Mouse (Mus musculus) T-helper 1 cell (primary cell): ENCODE data around the gene Fxyd1.

Experiments
- in situ Hi-C: fragments of 300-600 bp; cut with MboI, MseI; formaldehyde crosslinking; loops from one replicate; pipeline ENCODE4 v1.15.1; 2025; ENCODE audit warnings: high pct_unique_total_duplicates

The Fxyd1 gene

DNA sequence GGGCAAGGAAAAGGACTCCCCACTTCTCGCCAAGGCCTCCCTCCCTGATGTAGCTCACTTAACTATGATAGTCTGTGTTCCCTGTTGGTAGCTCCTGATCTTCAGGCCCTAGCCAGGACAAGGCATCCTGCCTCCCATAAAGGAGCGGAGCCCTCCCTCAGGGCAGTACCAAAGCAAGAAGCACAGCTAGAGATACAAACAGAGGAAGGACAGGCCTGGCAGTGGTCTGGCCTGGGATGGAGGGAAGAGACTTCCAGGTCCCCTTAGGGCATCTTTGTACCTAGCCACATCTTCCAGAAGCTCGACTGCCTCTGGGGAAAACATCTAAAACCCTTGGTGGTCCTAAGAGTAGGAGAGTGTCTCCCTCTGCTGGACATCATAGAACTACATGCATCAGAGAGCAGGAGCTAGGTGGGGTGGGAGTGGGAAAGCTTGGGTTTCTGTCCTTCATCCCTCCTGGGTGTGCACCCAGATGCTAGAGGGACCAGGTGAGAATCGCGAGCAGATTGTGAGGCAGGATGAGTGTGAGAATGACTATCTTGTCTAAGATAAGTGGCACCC is 21.0 kb upstream of the Fxyd1 start:
- in situ Hi-C loops = no loop called here

DNA sequence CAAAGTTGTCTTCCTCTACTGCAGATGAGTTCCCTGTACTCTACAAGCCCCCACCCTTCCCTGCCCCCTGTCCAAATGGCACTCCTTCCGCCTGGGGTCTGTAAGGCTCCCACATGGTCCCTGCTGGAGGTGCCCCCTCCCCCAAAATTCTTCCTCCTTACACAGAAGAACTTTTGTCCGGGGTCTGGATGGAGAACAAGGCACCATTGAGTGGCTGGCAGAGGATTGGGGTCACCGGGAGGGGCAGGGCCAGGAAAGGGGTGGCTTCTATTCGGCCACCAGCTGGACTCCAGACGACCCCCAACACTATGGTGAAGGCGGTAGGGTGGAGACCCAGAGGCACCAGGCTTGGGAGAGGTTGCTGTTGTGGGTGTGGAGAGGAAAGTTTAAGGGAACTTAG is 20.5 kb upstream of the Fxyd1 start:
- in situ Hi-C loops = no loop called here

DNA sequence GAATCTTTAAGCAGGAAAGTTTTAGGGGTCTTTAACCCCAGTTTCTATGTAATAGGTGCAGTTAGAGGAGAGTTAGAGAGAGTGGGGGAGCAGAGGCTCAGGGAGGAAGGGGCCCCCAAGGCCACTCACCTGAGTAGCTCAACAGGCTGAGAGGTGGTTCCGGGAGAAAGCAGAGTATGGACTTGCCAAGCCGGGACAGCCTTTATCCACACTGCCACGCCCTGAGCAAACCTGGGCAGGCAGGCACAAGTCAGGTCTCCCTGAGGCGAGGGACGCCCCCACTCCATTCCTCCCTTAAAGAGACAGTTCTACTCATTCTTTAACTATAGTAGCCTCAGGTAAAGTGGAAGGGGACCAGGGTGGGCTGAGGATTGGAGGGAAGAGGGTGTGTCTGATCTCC is 19.5 kb upstream of the Fxyd1 start, which contains the start of gene Fxyd3:
Gene Fxyd3 (minus strand): TSS at position 213 of the 400 bp plus-strand sequence.
- in situ Hi-C loops = no loop called here

DNA sequence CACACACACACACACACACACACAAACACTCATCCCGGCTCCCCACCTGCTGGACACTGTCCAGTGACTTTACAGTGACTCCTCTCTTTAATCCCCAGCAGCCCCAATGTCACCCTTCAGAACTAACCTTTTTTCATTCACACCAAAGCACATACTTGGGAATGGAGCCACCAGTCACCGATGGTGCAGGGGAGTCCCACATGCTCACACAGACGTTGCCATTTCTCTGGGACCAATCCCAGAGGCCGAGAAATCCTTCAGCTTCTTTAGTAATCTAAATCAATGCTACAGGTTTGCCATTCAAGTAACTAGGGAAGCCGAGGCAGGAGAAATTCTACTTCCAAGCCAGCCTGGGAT is 17.7 kb upstream of the Fxyd1 start:
- in situ Hi-C loops = no loop called here

DNA sequence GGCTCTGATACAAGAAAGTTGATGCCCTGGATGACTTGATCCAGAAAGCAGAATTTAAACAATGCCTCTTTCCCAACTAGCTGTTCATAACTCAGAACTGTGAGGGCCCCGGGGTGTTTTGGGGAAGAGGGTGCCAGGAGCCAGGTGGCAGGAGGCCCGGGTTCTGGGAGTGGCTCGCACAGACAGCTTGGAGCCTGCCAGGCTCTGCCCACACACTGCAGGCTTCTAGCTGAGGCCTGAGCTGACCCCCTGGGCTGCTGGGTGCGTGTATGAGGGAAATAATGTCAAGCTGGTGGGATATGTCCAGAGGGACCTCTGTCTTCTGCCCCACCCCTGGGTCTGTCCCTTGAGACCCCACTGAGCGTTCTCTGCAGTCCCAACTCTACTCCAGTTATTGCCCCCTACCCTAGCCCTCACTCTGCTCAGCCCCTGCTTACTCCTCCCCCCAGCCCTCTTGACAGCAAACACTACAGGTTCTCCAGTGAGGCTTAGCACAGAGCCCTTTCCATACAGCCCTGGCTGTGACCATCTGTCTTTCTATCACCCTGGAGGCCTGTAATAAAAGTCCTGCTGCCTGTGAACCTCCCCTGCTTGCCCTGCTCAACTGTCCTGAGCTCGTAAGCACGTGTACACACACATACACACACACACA is 17.2 kb upstream of the Fxyd1 start:
- in situ Hi-C loops = no loop called here

DNA sequence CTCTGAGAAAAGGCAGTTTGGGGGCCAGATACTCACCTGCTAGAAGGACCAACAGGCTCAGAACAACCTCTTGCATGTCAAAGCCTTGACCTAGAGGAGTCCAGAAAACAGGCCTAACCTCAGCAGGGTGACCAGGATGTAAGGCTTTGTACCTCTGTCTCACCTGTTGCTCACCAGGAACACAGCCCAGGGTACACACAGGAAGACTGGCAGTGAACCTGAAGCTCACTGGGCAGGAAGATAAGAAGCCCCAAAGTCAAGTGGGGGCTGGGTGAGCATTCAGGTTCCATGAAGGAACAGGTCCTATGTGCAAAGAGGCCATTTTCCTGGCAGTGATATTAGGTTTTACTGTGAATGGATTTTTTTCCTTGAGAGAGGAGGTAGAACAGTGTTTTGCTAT is 16.5 kb upstream of the Fxyd1 start:
- in situ Hi-C loops = no loop called here

DNA sequence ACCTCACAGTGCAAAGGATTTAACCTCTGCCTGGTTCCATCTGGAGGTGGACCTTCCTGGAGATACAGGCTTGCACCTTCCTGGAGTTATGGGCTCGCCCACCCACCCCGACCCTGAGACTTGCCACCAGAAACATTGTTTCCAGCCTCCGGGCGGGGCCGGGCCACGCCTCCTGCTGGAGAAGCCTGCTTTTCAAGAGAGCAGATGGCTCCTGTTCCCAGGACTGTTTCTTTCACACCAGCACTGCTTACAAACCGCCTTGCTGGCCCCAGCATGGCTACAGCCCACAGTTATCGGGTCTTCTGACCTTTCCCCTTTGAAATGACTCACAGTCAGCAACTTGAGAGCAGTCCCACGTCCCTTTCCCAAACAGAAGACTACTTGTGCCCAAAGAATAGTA is 15.3 kb upstream of the Fxyd1 start:
- in situ Hi-C loops = no loop called here

DNA sequence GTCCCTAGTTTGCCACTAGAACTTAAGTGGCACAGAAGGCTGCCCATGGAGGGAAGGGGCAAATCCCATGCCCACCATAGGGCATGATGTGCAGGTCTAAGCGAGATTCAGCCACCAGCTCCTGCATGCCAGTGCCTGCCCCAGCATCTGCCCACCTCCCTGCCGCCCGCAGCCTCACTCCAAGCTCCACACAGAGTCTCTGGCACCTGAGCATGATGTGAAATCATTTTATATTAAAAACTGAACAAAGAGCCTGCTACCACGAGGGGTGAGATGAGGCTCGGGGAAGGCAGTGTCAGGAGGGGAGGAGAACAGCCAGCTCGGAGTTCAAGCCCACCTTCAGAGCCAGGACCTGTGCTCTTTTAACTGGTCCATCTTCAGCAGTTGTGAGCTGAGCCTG is 13.3 kb upstream of the Fxyd1 start:
- in situ Hi-C loops = no loop called here

DNA sequence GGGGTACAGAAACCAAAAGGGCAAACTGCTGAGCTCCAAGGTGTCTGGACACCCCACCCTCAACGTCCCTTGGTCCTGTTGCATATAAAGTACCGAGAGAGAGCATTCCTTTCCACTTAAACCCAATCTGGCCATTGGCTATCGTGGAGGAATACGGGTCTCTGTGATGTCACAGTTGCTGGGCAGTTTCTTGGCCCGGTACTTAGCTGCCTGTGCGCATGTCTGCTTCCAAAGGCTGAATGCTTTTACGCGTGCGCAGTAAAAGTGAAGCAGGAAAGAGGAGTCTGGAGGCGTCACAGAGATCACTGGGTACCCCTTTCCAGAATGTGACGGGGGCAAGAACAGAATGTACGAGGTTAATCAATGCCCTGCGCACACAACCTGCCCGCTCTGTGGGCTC is 12.5 kb upstream of the Fxyd1 start:
- in situ Hi-C loops = no loop called here

DNA sequence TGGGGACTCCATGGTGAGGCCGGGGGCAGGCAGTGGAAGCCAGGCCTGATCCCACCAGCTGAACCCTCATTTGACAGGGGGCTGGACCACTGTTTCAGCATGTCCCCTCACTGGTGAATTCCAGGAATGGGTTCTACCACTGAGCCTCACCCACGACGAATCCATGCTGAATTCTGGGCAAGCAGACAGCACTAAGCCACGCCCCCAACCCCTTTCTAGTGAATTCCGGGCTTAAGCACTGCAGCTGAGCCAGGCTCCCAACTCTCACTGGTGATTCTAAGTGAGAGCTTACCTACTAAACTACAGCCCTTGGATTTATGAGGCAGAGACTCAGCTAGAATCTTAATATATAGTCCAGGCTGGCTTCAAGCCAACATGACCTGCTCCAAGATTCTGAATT is 10.8 kb upstream of the Fxyd1 start:
- in situ Hi-C loops = no loop called here

DNA sequence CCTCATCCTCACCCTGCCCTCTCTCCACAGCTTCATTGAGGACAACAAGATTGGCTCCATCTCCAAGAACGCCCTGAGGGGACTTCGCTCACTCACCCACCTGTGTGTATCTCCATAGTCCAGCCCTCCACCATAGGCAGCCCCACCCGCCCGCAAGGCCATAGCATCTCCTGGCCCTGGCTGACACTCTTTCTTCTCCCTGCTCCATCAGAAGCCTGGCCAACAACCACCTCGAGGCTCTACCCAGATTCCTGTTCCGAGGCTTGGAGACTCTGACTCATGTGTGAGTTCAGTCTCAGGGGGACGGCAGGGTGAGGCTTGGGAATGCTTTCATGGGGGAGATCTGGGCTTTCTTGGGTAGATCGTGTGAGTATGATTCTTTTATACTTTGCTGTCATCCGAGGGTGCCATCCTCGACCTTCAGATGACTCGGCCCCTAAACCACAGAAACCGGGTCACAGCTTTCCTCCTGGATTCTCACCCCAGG is 6.1 kb upstream of the Fxyd1 start:
- in situ Hi-C loops = no loop called here

DNA sequence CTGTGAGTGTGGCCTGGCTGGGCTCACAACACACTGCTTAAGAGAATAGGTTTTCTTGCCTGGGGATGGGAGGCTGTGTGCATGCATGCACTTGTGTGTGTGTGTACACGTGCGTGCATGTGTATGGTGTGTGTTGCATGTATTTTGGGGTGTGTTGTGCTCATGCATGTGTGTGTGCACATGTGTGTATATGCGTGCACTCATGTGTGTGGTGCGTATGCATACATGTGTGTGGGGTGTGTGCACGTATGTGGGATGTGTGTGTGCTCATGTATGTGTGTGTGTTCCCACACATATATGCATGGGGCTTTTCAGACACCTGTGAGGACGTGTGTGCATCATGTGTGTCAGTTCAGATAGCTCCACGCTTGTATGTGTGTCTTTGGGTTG is 3.6 kb upstream of the Fxyd1 start:
- in situ Hi-C loops = no loop called here

DNA sequence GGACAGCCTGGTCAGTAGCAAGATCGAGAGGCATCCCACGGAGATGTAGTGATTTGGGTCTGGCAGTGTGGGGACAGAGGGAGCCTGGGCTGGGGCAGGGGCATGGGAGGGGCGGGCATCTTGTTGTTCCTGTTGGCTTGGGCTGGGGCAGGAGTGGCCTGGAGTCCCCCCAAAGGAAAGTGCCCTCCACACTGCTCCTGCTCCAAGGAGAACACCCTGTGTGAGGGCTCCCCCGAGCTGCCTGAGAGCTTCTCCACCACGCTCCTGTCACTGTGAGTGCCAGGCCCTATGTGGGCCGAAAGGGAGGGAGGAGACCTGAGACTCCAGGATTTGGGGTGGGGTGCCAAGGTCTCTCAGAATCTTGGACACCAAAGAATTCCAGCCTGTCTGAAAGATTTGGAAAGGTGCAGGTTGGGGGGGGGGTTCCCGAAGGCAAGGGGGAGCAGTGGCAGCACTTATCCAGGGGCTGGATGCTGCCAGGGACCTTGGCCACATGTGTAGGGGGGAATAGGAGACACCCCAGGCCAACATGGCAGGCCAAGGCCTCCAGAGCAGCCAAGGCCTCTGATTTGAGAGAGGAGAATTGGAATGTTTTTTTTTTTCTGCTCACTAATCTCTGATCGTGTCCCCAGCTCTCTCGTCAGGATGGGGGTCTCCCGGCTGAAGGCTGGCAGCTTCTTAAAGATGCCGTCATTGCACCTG is 3.1 kb upstream of the Fxyd1 start:
- in situ Hi-C loops = no loop called here

DNA sequence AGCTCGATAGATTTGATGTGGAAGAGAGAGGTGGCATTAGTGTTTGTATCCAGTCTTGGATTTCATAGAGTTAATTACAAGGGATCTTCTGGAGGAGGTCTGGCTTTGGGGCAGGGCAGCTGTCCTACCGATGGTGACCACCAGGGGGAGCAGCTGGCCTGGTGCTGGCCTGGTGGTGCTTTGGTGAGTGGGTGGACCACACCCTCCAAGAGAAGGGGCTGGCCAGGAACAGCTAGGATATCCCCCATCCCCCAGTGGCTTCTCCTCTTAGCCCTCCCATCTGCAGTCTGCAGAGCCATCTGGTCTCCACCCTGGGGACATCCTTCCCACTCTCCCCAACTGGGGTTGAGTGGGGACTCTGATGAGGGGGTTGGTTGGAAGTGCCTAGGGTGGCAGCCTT is 2.1 kb upstream of the Fxyd1 start, which contains the start of gene Lgi4:
Gene Lgi4 (plus strand): TSS at position 235 of the 400 bp plus-strand sequence.
- in situ Hi-C loops = no loop called here

DNA sequence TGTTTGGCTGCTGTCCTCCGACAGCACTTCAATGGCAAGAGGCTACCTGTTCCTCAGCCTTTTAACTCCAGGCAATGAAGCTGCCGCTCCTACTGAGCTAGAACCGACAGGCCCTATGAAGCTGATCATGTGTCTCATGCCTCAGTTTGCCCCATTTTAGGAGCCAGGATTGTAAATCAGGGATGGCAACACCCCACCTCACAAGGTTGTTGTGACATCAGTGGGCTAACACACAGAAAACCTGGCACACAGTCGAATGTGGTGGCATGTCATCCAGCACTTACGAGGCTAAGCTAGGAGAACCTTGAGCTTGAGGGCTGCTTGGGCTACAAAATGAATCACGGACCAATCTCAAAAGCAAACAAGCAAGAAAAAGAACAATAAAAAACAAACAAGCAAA is 1.2 kb upstream of the Fxyd1 start:
- in situ Hi-C loops = no loop called here

DNA sequence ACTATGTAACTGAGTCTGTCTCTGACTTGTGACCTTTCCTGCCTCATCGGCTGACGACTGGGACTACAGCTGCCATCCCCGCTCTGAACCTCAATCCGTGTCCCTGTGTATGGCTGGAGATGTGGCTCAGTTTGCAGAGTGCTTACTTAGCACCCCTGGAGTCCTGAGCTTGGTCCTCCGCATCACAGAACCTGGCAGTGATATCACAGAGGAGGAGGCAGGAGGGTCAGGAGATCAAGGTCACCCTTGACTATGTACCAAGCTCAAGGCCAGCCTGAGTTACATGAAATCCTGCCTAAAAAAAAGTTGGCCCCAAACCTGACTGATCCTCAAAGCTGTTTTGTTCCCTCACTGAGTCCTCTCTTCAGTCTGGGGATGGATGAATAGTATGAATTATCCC is 731 bp upstream of the Fxyd1 start:
- in situ Hi-C loops = no loop called here

DNA sequence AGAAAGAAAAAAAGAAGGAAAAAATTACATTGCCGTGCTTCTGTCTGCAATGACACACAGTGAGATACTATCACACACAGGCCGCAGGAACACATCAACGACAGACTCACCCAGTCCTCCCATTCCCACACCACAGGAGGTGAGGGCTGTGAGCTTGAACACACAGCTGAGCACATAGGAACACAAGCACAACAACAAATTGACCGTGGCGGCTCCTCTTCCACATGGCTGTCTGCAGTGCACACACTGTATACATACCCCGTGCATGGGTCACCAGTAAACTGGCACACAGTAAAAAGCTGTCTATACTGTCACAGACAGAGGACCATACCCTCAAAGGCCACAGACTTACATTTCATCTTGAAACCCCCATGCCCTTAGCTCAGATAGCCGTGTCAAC is 551 bp downstream of the Fxyd1 start:
- in situ Hi-C loops = no loop called here

DNA sequence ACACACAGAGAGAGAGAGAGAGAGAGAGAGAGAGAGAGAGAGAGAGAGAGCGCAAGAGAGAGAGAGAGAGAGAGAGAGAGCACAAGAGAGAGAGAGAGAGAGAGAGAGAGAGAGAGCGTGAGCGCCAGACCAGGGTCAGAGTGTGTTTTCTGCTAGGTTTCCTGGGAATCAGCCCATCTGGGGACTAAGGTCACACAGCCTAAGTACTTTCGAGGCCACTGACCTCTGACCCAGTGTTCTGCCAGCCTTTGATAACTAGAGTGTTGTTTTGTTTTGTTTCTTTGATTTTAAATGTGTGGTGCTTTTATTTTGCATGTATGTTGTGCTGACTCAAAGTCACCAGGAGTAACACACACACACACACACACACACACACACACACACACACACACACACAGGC is 1.1 kb downstream of the Fxyd1 start:
- in situ Hi-C loops = no loop called here

DNA sequence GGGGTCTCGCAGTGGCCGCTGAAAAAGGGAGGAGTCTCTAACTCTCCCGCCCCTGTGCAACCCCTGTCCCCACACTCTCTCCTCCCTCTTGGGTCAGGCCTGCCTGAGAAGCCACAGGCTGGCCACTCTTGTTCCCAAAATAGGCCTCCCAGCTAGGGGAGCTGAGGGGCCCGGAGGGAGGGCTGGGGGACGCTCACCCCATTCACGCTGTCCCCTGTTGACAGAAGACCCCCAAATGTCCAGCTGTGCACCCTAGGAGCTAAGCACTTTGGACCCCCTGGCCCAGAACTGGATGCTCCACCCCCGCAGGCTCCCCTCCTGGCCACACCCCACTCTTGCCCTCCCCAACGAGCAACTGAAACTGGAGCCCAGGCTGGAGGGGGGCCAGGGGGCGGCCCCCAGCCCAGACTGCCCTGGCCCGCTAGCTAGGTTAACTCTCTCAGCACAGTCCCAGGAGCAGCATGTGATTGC is 1.6 kb downstream of the Fxyd1 start:
- in situ Hi-C loops = no loop called here

DNA sequence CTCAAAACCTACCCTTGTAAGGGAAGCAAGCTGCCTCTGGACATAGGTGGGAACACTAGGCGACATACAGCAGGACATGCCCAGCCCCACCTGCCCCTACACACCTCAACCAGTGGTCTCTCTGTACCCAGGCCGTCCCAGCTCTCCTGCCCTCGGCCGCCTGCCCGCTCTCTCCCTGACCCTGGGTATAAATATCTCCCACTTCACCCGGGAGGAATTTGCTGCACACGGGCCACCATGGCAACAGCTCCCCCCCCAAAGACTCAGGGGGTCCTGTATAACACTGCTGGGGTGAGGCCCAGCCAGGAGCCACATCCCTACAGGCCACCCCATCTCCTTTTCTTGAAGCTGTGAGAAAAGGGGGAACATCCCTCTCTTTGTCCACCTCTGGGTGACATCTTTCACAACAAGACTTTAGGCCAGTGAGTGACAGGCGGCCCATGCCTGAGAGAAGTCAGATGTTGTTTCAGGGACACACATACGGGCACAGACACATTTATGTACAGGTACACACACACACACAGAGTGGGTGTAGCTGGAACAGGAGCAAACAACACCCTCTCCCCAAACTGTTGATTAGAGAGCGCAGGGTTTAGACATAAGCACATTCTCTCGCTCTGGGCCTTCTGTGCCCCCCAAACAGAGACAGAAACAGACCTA is 2.2 kb downstream of the Fxyd1 start:
- in situ Hi-C loops = no loop called here

DNA sequence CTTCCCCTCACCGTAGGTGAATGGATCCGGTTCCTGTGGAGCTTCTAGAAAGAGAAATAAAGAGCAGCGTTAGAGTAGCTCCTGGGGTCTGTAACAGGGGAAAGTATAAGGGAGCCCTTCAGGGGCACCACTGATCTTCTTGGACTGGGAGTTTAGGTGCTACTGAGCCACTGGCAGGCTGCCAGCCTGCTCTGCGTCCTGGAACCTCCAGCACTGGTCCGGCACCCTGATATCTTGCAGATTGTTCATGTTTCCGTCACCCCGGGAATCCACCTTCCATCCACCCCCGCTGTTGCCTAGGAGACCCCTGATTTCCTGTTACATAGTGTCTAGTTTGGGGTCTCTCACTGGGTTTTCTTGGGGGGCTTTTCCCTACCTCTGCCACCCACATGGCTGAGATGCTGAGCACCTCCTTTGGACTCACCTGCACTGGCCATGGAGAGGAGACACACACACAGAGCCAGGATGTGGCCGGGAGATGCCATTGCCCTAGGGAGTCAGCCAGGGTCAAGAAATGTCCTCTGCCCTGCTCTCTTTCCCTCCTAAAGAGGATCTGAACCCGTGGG is 3.0 kb downstream of the Fxyd1 start:
- in situ Hi-C loops = no loop called here
